Mouse (Mus musculus): ENCODE measurements at regions not wholly inside any gene's neighbourhood (a gene's known extent, or its start where the extent isn't known, plus 50 kb on each side); places are given as distances from the start of the nearest gene placed in this dataset.

DNA sequence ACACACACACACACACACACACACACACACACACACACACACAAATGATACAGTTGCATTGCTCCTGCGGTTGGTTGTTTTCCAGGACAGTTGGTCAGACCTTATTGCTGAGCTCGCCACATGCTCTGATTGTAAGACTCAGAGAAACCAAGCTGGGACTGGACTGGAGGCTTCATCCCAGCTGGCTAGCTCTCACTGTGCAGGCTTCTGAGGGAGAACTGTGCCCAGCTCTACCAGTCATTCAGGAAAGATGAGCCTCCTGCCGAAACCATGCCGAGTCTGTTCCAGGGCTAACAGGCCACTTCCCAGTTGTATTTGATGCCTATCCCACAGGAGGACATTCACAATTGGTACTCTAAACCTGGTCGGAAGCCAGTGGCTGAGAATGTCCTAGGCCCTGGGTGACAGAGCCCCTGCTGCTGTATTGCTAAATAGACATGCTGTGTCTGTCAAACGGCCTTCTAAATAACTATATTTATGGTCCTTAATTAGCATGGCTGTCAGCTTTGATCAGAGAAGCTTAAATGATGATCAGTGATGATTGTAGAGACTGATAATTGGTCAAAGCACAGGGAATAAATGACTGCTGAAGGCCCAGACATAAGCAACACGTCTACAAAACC lies 100.1 kb upstream of the Ppp1r12a start:
- H3K27me3 ChIP-seq (ENCODE audit: control insufficient read depth, insufficient read depth, low read length): no peaks in the 10 kb centered on the region
- no peak for TF ChIP-seq CTCF (IDR thresholded peaks at IDR 0.05; ENCODE audit: control insufficient read depth, insufficient read depth, insufficient replicate concordance, low read depth, low read length)
- no peak for TF ChIP-seq POLR2A (IDR thresholded peaks at IDR 0.05; ENCODE audit: control insufficient read depth, low read depth, low read length)

DNA sequence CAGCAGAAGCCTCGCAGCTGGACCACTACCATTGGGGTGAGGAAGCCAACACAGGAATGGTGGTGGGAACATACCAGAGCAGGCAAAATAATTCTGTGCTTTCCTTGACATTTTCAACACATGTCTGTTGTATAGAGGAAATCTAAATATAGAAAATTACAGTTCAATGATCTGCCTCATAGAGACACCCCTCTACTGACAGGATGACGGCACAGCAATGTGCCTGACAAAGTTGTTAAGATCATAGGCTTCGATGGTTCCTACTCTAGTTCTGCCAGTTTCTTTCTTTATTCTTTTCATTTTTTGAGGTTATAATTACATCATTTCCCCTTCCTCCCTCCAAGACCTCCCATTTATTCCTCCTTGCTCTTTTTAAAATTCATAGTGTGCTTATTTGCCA lies 101.4 kb upstream of the Ppp1r12a start:
- Histone ChIP-seq H3K36me3 (ENCODE audit: control insufficient read depth, insufficient read depth, low read length) (no peaks in the 10 kb centered on the region), H3K4me1 (ENCODE audit: control insufficient read depth, insufficient read depth, low read length) (no peaks in the 10 kb centered on the region), H3K27me3 (ENCODE audit: control insufficient read depth, insufficient read depth, low read length) (no peaks in the 10 kb centered on the region), H3K4me3 (ENCODE audit: control insufficient read depth, low read depth, low read length) (no peak overlapping the region), H3K27ac (ENCODE audit: control insufficient read depth, insufficient read depth, low read depth, low read length) (no peak overlapping the region)
- TF ChIP-seq CTCF (IDR thresholded peaks at IDR 0.05; ENCODE audit: control insufficient read depth, insufficient read depth, insufficient replicate concordance, low read depth, low read length) (no peak), POLR2A (IDR thresholded peaks at IDR 0.05; ENCODE audit: control insufficient read depth, low read depth, low read length) (no peak)

More for the DNA sequence above, 100.1 kb upstream of the Ppp1r12a start:
- H3K4me3 ChIP-seq (ENCODE audit: control insufficient read depth, low read depth, low read length): no peak overlapping the region
- H3K4me1 ChIP-seq (ENCODE audit: control insufficient read depth, insufficient read depth, low read length): no peaks in the 10 kb centered on the region
- no peaks in the 10 kb centered on the region for H3K36me3 ChIP-seq (ENCODE audit: control insufficient read depth, insufficient read depth, low read length)
- no peak overlapping the region for H3K27ac ChIP-seq (ENCODE audit: control insufficient read depth, insufficient read depth, low read depth, low read length)

GRCm38 (mm10) chr10:108051637-108052036 lies 110.4 kb upstream of the Ppp1r12a start:
- H3K27me3 ChIP-seq (ENCODE audit: control insufficient read depth, insufficient read depth, low read length): no peaks in the 10 kb centered on the region
- H3K27ac ChIP-seq (ENCODE audit: control insufficient read depth, insufficient read depth, low read depth, low read length): no peak overlapping the region
- no peaks in the 10 kb centered on the region for H3K4me1 ChIP-seq (ENCODE audit: control insufficient read depth, insufficient read depth, low read length)
- H3K4me3 ChIP-seq (ENCODE audit: control insufficient read depth, low read depth, low read length): no peak overlapping the region
- no peaks in the 10 kb centered on the region for H3K36me3 ChIP-seq (ENCODE audit: control insufficient read depth, insufficient read depth, low read length)
- TF ChIP-seq POLR2A (IDR thresholded peaks at IDR 0.05; ENCODE audit: control insufficient read depth, low read depth, low read length) (no peak), CTCF (IDR thresholded peaks at IDR 0.05; ENCODE audit: control insufficient read depth, insufficient read depth, insufficient replicate concordance, low read depth, low read length) (no peak)

DNA sequence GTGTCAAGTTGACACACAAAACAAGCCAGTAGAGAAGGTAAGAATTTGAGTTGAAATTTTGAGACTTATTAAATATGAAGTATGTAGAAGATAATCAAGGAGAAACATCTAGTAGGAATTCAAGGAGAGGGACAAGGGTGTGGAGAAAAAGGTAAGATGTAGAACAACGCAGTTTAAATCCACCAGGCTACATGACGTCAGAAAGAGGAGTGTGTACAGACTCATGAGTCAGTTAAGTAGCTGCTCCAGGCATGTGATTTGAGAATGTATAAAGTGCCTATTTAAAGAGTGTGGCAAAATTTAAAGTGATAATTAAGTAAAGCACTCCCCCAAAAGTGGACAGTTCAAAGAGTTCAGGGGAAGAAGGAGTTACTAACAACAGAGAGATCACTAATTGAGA lies 113.6 kb upstream of the Ppp1r12a start:
- no peaks in the 10 kb centered on the region for H3K36me3 ChIP-seq (ENCODE audit: control insufficient read depth, insufficient read depth, low read length)
- H3K27ac ChIP-seq (ENCODE audit: control insufficient read depth, insufficient read depth, low read depth, low read length): no peak overlapping the region
- H3K4me1 ChIP-seq (ENCODE audit: control insufficient read depth, insufficient read depth, low read length): no peaks in the 10 kb centered on the region
- H3K27me3 ChIP-seq (ENCODE audit: control insufficient read depth, insufficient read depth, low read length): no peaks in the 10 kb centered on the region
- TF ChIP-seq CTCF (IDR thresholded peaks at IDR 0.05; ENCODE audit: control insufficient read depth, insufficient read depth, insufficient replicate concordance, low read depth, low read length): no peak
- TF ChIP-seq POLR2A (IDR thresholded peaks at IDR 0.05; ENCODE audit: control insufficient read depth, low read depth, low read length): no peak
- H3K4me3 ChIP-seq (ENCODE audit: control insufficient read depth, low read depth, low read length): no peak overlapping the region

DNA sequence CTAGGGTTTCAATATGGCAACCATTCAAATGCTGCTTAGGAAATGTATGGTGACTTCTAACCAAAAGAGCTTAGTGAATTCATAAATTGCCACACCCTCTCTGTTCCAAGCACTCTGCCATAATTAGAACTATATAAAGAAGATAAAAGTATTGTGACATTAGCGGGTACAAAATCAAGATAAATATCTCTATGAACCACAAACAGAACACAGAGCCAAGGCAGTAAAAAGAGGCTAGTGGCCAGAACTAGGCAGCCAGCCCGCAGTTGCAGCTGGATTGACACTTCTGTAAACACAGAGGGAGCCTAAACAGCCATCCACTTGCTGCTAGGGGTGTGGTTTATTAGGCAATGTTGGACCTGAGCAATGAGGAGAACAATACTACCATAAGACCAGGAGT lies 118.5 kb upstream of the Ppp1r12a start:
- H3K4me1 ChIP-seq (ENCODE audit: control insufficient read depth, insufficient read depth, low read length): no peaks in the 10 kb centered on the region
- no peak overlapping the region for H3K27ac ChIP-seq (ENCODE audit: control insufficient read depth, insufficient read depth, low read depth, low read length)
- no peaks in the 10 kb centered on the region for H3K27me3 ChIP-seq (ENCODE audit: control insufficient read depth, insufficient read depth, low read length)
- no peak overlapping the region for H3K4me3 ChIP-seq (ENCODE audit: control insufficient read depth, low read depth, low read length)
- TF ChIP-seq CTCF (IDR thresholded peaks at IDR 0.05; ENCODE audit: control insufficient read depth, insufficient read depth, insufficient replicate concordance, low read depth, low read length): no peak
- TF ChIP-seq POLR2A (IDR thresholded peaks at IDR 0.05; ENCODE audit: control insufficient read depth, low read depth, low read length): no peak
- no peaks in the 10 kb centered on the region for H3K36me3 ChIP-seq (ENCODE audit: control insufficient read depth, insufficient read depth, low read length)

DNA sequence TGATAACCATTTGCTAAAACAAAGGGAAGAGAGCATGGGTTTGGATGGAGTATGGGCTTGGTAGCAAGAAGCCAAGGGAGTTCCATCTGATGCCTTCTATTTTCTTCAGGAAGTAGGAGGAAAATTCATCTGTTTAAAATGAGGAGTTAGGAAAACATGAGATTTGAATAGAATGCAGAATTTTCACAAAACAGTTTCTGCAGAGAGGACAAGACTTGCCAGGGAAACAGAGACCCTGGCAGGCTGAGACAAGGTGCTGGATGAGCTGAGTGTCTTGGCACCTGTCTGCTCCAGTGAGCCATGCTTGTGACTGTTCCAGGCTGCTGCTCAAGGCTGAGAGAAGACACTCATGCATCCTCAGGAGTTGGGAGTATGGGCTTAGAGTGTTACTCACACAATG lies 122.0 kb upstream of the Ppp1r12a start:
- H3K36me3 ChIP-seq (ENCODE audit: control insufficient read depth, insufficient read depth, low read length): no peaks in the 10 kb centered on the region
- H3K27me3 ChIP-seq (ENCODE audit: control insufficient read depth, insufficient read depth, low read length): no peaks in the 10 kb centered on the region
- H3K4me1 ChIP-seq (ENCODE audit: control insufficient read depth, insufficient read depth, low read length): no peaks in the 10 kb centered on the region
- no peak for TF ChIP-seq CTCF (IDR thresholded peaks at IDR 0.05; ENCODE audit: control insufficient read depth, insufficient read depth, insufficient replicate concordance, low read depth, low read length)
- no peak for TF ChIP-seq POLR2A (IDR thresholded peaks at IDR 0.05; ENCODE audit: control insufficient read depth, low read depth, low read length)
- no peak overlapping the region for H3K27ac ChIP-seq (ENCODE audit: control insufficient read depth, insufficient read depth, low read depth, low read length)
- H3K4me3 ChIP-seq (ENCODE audit: control insufficient read depth, low read depth, low read length): no peak overlapping the region

DNA sequence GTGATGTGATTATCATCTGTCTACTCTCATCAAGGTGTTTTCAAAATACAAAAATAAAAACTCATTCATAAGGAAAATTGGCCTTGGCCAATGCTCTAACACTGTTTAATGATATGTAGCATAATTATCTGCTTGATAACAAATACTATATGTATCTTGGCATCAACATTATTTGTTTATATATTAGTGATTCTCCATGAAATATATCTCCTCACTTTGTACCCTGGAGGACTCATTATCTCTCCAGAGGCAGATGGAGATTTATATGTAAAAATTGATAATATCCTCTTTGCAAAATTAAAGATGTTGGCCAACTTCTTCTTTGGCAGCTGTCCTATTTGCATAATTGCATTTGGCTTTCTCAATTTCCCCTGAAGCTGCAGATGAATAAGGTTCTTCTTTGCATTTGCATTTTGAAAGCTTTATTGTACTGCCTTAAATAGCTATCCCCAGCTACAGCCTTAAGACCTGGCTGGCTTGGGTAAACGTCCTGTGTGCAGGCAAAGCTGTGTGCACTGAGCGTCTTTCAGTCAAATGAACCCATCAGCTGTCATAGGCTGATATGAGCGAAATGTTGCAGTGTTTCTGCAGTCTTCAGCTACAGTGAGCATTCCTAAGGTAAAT lies 124.7 kb upstream of the Otogl start:
- Histone ChIP-seq H3K36me3 (ENCODE audit: control insufficient read depth, insufficient read depth, low read length) (no peaks in the 10 kb centered on the region), H3K27ac (ENCODE audit: control insufficient read depth, insufficient read depth, low read depth, low read length) (no peak overlapping the region), H3K4me3 (ENCODE audit: control insufficient read depth, low read depth, low read length) (no peak overlapping the region), H3K4me1 (ENCODE audit: control insufficient read depth, insufficient read depth, low read length) (no peaks in the 10 kb centered on the region), H3K27me3 (ENCODE audit: control insufficient read depth, insufficient read depth, low read length) (no peaks in the 10 kb centered on the region)
- TF ChIP-seq POLR2A (IDR thresholded peaks at IDR 0.05; ENCODE audit: control insufficient read depth, low read depth, low read length) (no peak), CTCF (IDR thresholded peaks at IDR 0.05; ENCODE audit: control insufficient read depth, insufficient read depth, insufficient replicate concordance, low read depth, low read length) (no peak)
